Comparison of ENCODE assay signal across 11 mouse cellular contexts in the genomic region with DNA sequence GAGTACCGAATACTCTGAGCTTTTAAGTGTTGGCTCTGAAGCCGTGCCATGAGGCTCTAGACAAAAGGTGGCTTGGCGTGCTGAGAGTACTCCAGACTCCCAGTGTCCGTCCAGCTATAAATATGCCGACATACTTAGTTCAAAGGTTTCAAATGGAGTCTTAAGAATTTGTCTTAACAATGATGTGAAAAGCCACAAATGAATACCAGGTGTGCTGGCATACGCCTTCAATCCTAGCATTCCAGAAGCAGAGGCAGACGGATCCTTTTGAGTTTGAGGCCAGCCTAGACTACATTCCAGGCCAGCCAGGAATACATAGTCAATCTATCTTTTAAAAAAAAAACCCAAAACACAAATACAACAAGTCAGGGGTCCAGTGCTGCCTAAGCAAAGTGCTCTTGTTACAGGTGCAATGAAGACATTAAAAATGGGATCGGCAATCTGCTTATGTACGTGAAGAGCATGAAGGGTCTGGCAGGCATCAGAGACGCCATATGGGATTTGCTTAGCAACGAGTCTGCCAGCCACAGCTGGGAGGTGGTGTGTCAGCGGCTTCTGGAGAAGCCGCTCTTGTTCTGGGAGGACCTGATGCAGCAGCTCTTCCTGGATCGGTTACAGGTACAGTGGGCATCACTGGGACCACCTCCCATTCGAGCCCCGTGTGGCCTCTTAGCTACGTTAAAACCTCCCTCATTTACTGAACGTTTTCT. TPM values are rescaled to one million over a fixed set of nuclear protein-coding genes. Genes with fewer than 3 reads are reported as not detected.
DNase-seq lines count a peak whose midpoint lies in the region; ATAC-seq lines count a peak whose summit lies in the region.
"Had no signal": no experiment of that assay in that cellular context is flagged by ENCODE, and none has a peak within 500 bp of the region (broad histone marks: within the 10 kb centered on the region; RNA-seq: fewer than 3 reads in every experiment).

No protein-coding gene starts in this region.

- peak; percentile 46 for DNase-seq in embryo, embryonic 10.5 days (ENCODE audit: low spot score)
- no peak for DNase-seq in embryo, embryonic 9.5 days (ENCODE audit: extremely low spot score)
- DNase-seq in lung, adult 18-20 months: peak; percentile 40 to 46
- no peak for DNase-seq in lung, postnatal 14 days
- DNase-seq in limb, embryonic 11.5 days (ENCODE audit: low spot score): peak; percentile 65
- no peak for DNase-seq in kidney, postnatal 10 days
- no peak for DNase-seq in liver
- DNase-seq: heart, postnatal 10 days; kidney, adult 8-10 months had no signal

- no peaks in the 10 kb centered on the region for H3K9me3 ChIP-seq in embryonic facial prominence, embryonic 13.5 days
- H3K9me3 ChIP-seq in limb, embryonic 11.5 days (ENCODE audit: control insufficient read depth, low read length): no peaks in the 10 kb centered on the region

- H3K27me3 ChIP-seq in embryonic facial prominence, embryonic 13.5 days: no peaks in the 10 kb centered on the region
- H3K27me3 ChIP-seq in limb, embryonic 11.5 days (ENCODE audit: control insufficient read depth, insufficient read depth, low read length): no peaks in the 10 kb centered on the region

- H3K4me3 ChIP-seq in embryonic facial prominence, embryonic 13.5 days: no peak overlapping the region
- no peak overlapping the region for H3K4me3 ChIP-seq in limb, embryonic 11.5 days (ENCODE audit: low read depth, low read length)

- H3K36me3 ChIP-seq in embryonic facial prominence, embryonic 13.5 days: peaks cover 83% of the 10 kb centered on the region
- H3K36me3 ChIP-seq in limb, embryonic 11.5 days (ENCODE audit: control insufficient read depth, insufficient read depth, low read length): peaks cover 25% of the 10 kb centered on the region

- 39% methylated on average over 18 of the region's 18 CpGs for WGBS in embryonic facial prominence, embryonic 13.5 days
- WGBS in limb, embryonic 11.5 days: 37% methylated on average over 18 of the region's 18 CpGs

- peaks cover 36% of the 10 kb centered on the region for H3K4me1 ChIP-seq in embryonic facial prominence, embryonic 13.5 days
- H3K4me1 ChIP-seq in limb, embryonic 11.5 days (ENCODE audit: control insufficient read depth, insufficient read depth, low read length): peaks cover 27% of the 10 kb centered on the region

- no peak overlapping the region; the same call in 1 of the 2 replicates for H3K4me2 ChIP-seq in embryonic facial prominence, embryonic 13.5 days
- H3K4me2 ChIP-seq in limb, embryonic 11.5 days (ENCODE audit: low read depth, severe bottlenecking): 0 out of 2 replicates have a peak overlapping the region, but pooled peaks have one; percentile 10

- peak overlapping the region; percentile 66 for H3K27ac ChIP-seq in embryonic facial prominence, embryonic 13.5 days
- peak overlapping the region; percentile 47; the same call in 1 of the 2 replicates for H3K27ac ChIP-seq in limb, embryonic 11.5 days (replicated peaks; ENCODE audit: low read depth, low read length)
- H3K27ac ChIP-seq: stomach, postnatal 0 days had no signal

- ATAC-seq in embryonic facial prominence, embryonic 13.5 days (ENCODE audit: insufficient number of reproducible peaks, insufficient read depth, low FRiP score, low TSS enrichment, low read depth): no peak
- no peak for ATAC-seq in limb, embryonic 11.5 days (ENCODE audit: insufficient number of reproducible peaks, low FRiP score, low TSS enrichment, low read depth)

- no peak overlapping the region for H3K9ac ChIP-seq in embryonic facial prominence, embryonic 13.5 days
- H3K9ac ChIP-seq in limb, embryonic 11.5 days (ENCODE audit: low read length): no peak overlapping the region

RNA-seq across cellular contexts. Expression of a gene that starts 4.8 kb away (rescaled TPM):
- polyA plus RNA-seq in embryonic facial prominence, embryonic 13.5 days (2015; fragmentation: Nextera tagmentation; extraction: Ambion mirVana): 21.3 and 26.3 TPM in 2 replicates
- 12.2 and 14.9 TPM in 2 replicates for polyA plus RNA-seq in limb, embryonic 11.5 days (2014; fragmentation: Nextera tagmentation; extraction: Ambion mirVana)

RNA-seq across cellular contexts. Expression of a gene that starts 5.7 kb away (rescaled TPM):
- 24.3 and 27.4 TPM in 2 replicates for polyA plus RNA-seq in embryonic facial prominence, embryonic 13.5 days (2015; fragmentation: Nextera tagmentation; extraction: Ambion mirVana)
- 29.3 and 30.6 TPM in 2 replicates for polyA plus RNA-seq in limb, embryonic 11.5 days (2014; fragmentation: Nextera tagmentation; extraction: Ambion mirVana)

RNA-seq across cellular contexts. Expression of a gene that starts 29.2 kb away (rescaled TPM):
- 49.0 and 50.1 TPM in 2 replicates for polyA plus RNA-seq in embryonic facial prominence, embryonic 13.5 days (2015; fragmentation: Nextera tagmentation; extraction: Ambion mirVana)
- 53.0 and 54.2 TPM in 2 replicates for polyA plus RNA-seq in limb, embryonic 11.5 days (2014; fragmentation: Nextera tagmentation; extraction: Ambion mirVana)

RNA-seq across cellular contexts. Expression of a gene that starts 29.5 kb away (rescaled TPM):
- 23.5 and 24.4 TPM in 2 replicates for polyA plus RNA-seq in embryonic facial prominence, embryonic 13.5 days (2015; fragmentation: Nextera tagmentation; extraction: Ambion mirVana)
- polyA plus RNA-seq in limb, embryonic 11.5 days (2014; fragmentation: Nextera tagmentation; extraction: Ambion mirVana): 24.0 and 26.1 TPM in 2 replicates

RNA-seq across cellular contexts. Expression of a gene that starts 35.6 kb away (rescaled TPM):
- polyA plus RNA-seq in embryonic facial prominence, embryonic 13.5 days (2015; fragmentation: Nextera tagmentation; extraction: Ambion mirVana): 1.3 and 1.5 TPM in 2 replicates
- polyA plus RNA-seq in limb, embryonic 11.5 days (2014; fragmentation: Nextera tagmentation; extraction: Ambion mirVana): 0.48 and 1.1 TPM in 2 replicates

Comparison
In these comparisons a context has a peak if more than half of its experiments do, and no peak if none do; other contexts are left out.
1. DNase-seq: peak in embryo, embryonic 10.5 days (single experiment), lung, adult 18-20 months (2 of 2) and limb, embryonic 11.5 days (single experiment); none in embryo, embryonic 9.5 days (single experiment), lung, postnatal 14 days (single experiment), kidney, postnatal 10 days (single experiment) and liver (single experiment).